Mouse (Mus musculus) cerebellum, adult 8-10 months (tissue): ENCODE results near the gene Emg1.

Experiments used
- DNase-seq: peaks from one replicate; pipeline ENCODE4 v3.0.0; 2022

Emg1 gene

DNA sequence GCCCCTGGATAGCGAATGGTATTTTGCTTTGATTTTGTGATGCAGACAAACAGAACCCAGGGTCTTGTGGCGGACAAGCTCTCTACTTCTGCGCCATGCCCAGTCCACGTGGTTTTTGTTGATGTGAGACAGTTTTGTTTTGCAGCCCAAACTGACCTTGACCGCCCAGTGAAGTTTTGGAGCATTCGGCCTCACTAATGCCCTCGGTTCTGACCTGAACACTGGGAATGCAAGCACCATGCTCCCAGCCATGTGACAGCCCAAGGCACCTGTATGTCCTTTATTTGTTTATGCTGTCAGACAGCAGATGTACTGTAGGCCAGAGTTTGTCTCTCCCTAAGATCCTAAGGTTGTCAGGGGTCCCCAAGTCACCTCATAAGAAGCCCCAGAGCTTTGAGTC lies 37.4 kb downstream of the Emg1 start:
- DNase-seq: no peak

DNA sequence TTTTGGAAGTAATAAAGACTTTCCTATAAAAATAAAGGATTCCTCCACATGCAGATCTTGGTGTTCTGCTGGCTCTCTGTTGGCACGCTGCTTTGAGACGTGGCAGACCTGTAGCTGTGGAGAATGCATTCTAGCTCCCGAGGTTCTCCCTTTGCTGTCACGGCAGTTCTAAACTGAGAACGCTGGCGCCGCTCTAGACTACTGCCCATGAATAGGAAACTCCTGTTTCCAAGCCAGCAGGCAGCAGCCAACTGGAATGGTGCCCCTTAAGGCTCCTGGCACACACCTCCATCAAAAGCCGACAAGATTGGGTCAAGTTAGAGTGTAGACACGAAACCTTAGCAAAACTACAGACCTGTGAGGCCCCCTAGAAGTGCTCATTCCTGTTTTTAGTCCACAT lies 38.4 kb downstream of the Emg1 start:
- DNase-seq: peak; percentile 61

- no peak for DNase-seq
Observed at GRCm38 (mm10) chr6:124672100-124672499, 39.9 kb downstream of the Emg1 start.

- DNase-seq: no peak
Observed at GRCm38 (mm10) chr6:124670281-124670900, 41.6 kb downstream of the Emg1 start.

GRCm38 (mm10) chr6:124669234-124669859 lies 42.6 kb downstream of the Emg1 start:
- peak; percentile 76 for DNase-seq

GRCm38 (mm10) chr6:124665011-124665410 lies 47.0 kb downstream of the Emg1 start:
- DNase-seq: no peak

- DNase-seq: no peak
Observed at GRCm38 (mm10) chr6:124664256-124664655, 47.7 kb downstream of the Emg1 start.

- no peak for DNase-seq
Observed at GRCm38 (mm10) chr6:124663424-124663795, 48.6 kb downstream of the Emg1 start.

- peak; percentile 99 for DNase-seq
Observed at GRCm38 (mm10) chr6:124662477-124663423, 49.2 kb downstream of the Emg1 start, which contains the start of gene Lpcat3. Lpcat3 (plus strand) TSS chr6:124663027.

DNA sequence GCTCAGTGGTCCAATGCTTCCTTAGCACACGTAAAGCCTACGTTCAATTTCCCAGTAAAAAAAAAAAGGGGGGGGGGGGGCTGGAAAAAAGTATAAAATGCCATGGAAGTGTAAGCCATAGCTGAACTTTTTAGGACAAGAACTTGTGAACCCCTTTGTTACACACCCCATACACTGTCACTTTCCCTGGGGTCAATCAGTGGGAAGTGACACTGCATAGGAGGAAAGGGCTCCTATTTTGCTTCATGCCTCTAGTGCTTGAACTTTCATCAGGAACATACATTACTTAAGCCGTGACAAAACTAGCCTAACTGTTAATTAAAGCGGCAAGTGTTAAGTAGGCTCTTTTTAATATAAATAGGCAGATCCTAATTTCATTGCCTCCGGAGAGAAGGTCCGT lies 50.0 kb downstream of the Emg1 start:
- no peak for DNase-seq

DNA sequence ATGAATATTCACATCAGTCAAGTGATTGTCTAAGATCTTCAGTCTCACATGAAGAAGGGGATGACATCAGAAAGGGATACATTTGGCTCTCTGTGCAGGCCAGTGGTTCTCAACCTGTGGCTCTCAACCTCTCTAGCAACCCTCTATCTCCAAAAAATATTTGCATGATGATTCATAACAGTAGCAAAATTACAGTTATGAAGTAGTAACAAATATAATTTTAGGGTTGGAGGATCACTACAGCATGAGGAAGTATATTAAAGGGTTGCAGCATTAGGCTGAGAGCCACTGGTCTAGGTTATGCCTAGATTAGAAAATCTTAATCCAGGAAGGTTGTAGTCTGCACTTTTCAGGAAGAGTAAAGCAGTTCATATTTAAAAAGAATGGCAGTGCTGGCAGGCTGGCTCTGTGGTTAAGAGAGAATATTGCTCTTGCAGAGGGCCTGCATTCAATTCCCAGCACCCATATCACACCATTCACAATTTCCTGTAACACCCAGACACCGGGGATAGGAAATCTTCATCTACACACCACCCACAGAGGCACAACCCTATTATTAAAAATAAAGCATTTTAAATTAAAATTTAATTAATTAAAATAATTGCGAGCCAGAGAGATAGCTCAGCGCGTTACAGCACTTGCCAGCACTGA lies 50.7 kb downstream of the Emg1 start:
- DNase-seq: no peak

DNA sequence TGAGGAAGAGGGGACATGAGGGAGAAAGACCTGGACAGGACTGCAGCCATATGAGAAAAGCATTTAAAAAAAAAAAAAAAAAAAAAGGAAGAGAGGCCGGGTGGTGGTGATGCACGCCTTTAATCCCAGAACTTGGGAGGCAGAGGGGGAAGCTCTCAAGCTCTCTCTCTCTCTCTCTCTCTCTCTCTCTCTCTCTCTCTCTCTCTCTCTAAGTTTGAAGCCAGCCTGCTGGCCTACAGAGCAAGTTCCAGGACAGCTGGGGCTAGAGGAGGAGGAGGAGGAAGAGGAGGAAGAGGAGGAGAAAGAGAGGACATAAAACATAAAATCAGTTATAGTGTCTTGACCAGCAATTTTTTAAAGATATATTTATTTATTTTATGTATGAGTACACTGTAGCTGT lies 53.9 kb downstream of the Emg1 start:
- no peak for DNase-seq

DNA sequence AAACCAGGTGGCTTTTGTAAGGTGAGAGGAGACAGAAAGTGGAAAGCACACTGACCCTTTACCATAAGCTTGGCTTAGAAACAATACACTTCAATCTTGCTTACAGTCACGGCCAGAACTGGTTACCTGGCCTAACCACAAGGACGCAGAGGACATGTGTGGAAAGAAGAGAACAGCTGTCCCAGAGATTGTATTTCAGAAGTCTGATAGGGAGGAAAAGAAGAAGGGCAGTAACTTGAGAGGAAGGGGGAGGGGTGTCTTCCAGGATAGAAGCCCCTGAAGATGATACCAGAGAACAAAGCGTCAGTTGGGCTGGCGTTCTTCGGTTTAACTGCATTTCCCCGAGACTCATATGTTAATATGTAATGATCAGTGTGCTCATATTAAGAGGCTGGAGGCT lies 56.1 kb downstream of the Emg1 start:
- DNase-seq: no peak
